Mouse (Mus musculus): ENCODE measurements at regions not wholly inside any gene's neighbourhood (a gene's known extent, or its start where the extent isn't known, plus 50 kb on each side); places are given as distances from the start of the nearest gene placed in this dataset.

DNA sequence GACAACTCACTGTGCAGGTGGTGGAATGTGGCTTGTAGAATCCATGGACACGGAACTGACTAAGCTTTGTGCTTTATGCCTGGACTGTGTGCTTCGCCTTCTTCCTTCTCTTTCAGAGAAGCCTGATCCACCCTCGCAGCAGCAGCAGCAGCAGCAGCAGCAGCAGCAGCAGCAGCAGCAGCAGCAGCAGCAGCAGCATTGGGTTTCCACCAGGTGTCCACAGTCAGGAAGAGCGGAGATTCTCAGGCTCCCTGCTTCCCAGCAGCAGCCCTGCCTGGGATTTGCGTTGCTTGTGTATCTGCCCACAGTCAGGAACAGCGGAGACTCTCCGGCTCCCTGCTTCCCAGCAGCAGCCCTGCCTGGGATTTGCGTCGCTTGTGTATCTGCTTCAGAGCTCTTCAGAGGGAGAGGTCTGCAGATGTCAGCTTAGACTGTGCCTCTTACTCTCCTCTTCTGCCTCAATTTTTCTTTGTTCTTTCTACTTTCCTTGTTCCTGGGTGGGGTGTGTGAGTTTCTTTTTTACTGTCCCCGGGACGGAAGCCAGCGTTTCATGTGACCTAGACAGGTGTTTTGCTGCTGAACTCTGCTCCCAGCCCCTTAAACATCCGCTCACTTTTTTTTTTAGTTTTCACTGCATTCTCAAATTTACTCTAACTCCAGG, 168.1 kb upstream of the Olig3 start:
- peak; percentile 22 for DNase-seq (ENCODE audit: extremely low spot score, low spot score)

DNA sequence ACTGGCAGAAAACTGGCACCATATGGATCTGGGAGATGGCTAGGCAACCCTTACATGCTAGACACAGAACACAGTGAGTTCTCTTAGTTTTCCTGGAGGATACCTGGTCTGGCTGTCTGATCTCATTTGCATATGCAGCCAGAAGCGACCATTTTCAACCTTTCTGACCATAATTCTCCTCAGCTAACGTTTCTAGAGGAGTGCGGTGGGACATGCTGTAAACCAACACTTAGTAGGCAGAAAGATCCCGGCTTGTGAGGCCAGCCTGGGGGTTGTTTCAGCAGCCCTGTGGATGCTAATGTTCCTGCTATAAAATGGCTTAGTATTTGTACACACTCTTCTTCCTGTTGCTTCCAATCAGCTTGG, 168.6 kb upstream of the Olig3 start:
- no peak for DNase-seq (ENCODE audit: extremely low spot score, low spot score)

- no peak for DNase-seq (ENCODE audit: extremely low spot score, low spot score)
Observed at GRCm38 (mm10) chr10:19187084-19187615, 169.2 kb upstream of the Olig3 start.

GRCm38 (mm10) chr10:19185790-19186581, 170.3 kb upstream of the Olig3 start:
- peak; percentile 43 for DNase-seq (ENCODE audit: extremely low spot score, low spot score)

- DNase-seq (ENCODE audit: extremely low spot score, low spot score): no peak
Observed at GRCm38 (mm10) chr10:19184886-19185285, 169.4 kb upstream of the Tnfaip3 start.

- no peak for DNase-seq (ENCODE audit: extremely low spot score, low spot score)
Observed at GRCm38 (mm10) chr10:19177895-19178294, 162.4 kb upstream of the Tnfaip3 start.

GRCm38 (mm10) chr10:19177414-19177813, 162.0 kb upstream of the Tnfaip3 start:
- DNase-seq (ENCODE audit: extremely low spot score, low spot score): no peak

DNA sequence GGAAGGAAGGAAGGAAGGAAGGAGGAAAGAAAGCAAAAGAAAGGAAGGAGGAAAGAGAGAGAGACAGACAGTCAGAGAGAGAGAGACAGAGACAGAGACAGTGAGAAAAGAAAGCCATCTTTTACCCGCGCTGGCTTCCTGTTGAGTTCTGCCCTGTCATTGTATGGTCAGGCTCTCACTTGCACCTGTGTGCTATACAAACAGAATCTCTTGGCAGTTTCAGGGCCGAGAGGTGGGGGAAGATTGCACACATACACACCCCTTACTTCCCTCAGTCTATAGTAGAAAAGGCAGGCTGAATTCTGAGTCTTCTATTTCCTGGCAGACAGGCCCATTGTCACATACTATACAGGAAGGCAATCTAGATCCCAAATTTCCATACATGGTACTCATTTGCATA, 160.8 kb upstream of the Tnfaip3 start:
- no peak for DNase-seq (ENCODE audit: extremely low spot score, low spot score)

GRCm38 (mm10) chr10:19171834-19172233, 156.4 kb upstream of the Tnfaip3 start:
- no peak for DNase-seq (ENCODE audit: extremely low spot score, low spot score)

GRCm38 (mm10) chr10:19170596-19170995, 155.1 kb upstream of the Tnfaip3 start:
- DNase-seq (ENCODE audit: extremely low spot score, low spot score): no peak

DNA sequence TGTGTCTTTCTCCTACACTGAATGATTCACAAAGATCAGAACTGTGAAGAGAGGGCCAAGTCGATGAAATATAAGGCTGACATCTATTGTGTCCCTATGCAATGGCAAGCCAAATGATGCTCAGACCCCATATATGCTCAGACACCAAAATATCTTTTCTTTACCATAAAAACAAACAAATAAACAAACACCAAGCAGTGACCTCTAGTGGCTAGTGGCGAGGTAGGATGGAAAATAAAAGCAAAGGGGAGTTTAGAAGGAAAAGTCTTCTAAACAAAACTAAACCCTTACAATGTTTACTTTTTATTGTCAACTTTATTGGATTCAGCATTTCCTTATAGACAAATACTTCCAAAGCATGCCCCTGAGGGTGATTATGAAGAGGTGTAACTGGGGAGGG, 153.8 kb upstream of the Tnfaip3 start:
- no peak for DNase-seq (ENCODE audit: extremely low spot score, low spot score)

DNA sequence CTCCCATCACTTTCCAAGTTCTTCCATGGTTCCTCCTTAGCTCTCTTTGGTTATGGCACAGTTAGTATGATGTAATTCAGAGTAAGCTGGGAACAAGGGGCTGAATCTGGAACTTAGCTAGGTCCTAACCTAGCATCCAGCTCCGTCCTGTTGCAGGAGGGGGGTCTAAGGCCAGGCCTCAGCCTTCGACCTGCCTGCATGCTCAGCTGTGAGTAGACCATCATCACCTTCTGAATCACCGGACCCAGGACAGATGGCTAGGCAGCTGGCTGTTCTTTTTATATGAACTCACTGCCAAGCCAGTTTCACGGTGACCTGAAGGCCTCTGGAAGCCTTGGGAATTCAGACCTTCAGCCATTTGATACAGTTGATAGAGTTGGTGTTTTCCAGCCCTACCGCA, 152.9 kb upstream of the Tnfaip3 start:
- no peak for DNase-seq (ENCODE audit: extremely low spot score, low spot score)

DNA sequence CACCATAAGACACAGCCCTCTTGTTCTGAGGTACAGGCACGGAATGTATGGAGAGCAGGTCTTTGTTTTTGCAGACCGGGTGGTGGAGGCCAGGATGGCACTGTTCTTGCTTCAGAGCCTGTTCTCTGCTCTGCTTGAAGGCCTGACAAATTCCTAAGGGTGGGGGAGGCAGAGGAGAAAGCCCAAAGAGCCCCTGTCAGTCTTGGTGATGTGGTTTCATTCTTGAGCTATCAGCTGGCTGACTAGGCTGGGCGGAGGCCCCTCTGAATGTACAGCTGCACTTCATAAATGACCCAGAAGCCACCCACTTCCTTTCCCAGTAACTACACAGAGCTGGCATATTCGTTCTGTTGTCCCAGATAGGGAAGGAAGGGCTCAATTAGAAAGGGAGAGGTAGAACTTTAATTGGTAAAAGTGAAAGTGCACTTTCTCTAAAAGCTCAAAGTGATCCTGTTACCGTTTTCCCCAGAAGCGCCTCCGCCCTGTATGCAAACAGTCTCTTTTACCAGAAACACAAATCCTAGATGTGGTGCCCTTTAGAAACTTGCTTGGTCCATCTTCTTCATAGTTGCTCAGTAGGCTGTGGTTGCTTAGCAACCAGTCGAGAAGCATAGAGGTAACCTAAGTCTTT, 152.3 kb upstream of the Tnfaip3 start:
- peak; percentile 23 for DNase-seq (ENCODE audit: extremely low spot score, low spot score)

DNA sequence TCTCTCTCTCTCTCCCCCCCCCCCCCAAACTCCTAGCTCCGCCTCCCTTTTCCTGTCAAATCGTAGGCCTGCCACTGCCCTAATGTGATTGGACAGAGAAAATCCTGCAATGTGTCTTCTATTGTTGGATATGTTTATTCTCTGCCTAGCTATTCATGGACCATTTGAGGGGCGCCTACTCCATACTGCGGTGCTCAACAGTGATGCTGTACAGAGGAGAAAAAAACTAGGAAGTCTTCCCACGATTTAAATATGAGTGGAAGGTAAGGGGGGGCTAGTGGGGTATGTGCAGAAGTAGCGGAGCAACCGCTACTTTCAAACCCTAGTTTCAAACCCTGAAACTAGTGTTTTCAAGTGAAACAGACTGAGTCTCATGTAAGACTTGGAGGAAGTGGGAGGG, 151.6 kb upstream of the Tnfaip3 start:
- no peak for DNase-seq (ENCODE audit: extremely low spot score, low spot score)

GRCm38 (mm10) chr10:19162104-19162503, 146.6 kb upstream of the Tnfaip3 start:
- DNase-seq (ENCODE audit: extremely low spot score, low spot score): no peak

- DNase-seq (ENCODE audit: extremely low spot score, low spot score): no peak
Observed at GRCm38 (mm10) chr10:19161149-19161548, 145.7 kb upstream of the Tnfaip3 start.

GRCm38 (mm10) chr10:19154041-19154440, 138.6 kb upstream of the Tnfaip3 start:
- DNase-seq (ENCODE audit: extremely low spot score, low spot score): no peak

- DNase-seq (ENCODE audit: extremely low spot score, low spot score): no peak
Observed at GRCm38 (mm10) chr10:19152773-19153172, 137.3 kb upstream of the Tnfaip3 start.

GRCm38 (mm10) chr10:19150766-19151165, 135.3 kb upstream of the Tnfaip3 start:
- no peak for DNase-seq (ENCODE audit: extremely low spot score, low spot score)

- no peak for DNase-seq (ENCODE audit: extremely low spot score, low spot score)
Observed at GRCm38 (mm10) chr10:19150005-19150404, 134.5 kb upstream of the Tnfaip3 start.

GRCm38 (mm10) chr10:19149196-19149869, 133.9 kb upstream of the Tnfaip3 start:
- DNase-seq (ENCODE audit: extremely low spot score, low spot score): no peak

GRCm38 (mm10) chr10:19141481-19141880, 126.0 kb upstream of the Tnfaip3 start:
- no peak for DNase-seq (ENCODE audit: extremely low spot score, low spot score)

All from neural tube, embryonic 10.5 days (tissue).